Mouse (Mus musculus): ENCODE measurements around the gene Myh8.

Myh8 gene

DNA sequence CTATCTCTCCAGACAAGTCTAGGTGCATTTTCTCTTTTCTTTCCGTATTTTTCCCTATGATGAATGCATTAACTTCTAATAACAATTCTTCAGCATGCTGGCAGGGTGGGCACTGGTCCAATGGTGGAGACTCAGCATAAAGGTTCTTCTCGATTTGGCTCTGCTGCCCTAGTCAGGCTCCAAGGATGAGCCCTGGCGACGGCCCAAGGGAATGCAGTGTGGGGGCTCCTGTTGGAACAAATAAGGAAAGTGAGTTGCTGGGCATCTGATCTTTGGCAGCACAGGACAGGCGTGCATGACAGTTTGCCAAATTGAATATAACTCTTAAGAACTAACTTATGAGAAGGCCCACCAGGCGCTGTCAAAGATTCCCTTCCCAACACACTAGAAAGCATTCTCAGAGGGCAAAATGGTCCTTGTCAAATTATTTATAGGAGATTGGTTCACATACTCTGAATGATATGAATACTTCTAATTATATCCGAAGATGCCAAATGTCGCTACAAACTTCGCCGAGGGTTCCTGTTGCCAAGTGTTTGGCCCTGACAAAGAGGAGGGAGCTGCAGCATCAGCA is at the start of gene Myh8:
Gene Myh8, plus strand, starts transcription at position 524 of the 574 bp plus-strand sequence.
- DNase-seq (ENCODE audit: low spot score in 2 of 2) = peak in 1 of 2 experiments; percentile 48

DNA sequence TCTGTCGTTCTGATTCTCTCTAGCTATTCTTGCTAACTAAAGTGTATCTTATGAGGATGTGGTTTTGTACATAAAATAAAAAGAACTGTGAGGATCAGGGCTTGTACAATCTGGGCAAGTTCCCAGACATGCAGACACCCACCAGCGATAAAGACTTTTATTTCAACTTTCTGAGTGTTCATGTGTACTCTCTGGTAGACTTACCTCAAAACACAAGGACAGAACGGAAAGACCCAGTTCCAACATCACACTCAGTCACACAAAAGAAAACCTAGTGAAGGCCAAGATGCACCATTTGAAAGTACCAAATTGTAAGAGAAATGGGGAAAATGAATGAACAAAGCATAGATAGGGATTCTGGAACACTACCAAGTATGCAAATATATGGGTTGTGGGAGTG is 48.2 kb upstream of the Myh8 start:
- DNase-seq (ENCODE audit: low spot score in 2 of 2) = no peak

DNA sequence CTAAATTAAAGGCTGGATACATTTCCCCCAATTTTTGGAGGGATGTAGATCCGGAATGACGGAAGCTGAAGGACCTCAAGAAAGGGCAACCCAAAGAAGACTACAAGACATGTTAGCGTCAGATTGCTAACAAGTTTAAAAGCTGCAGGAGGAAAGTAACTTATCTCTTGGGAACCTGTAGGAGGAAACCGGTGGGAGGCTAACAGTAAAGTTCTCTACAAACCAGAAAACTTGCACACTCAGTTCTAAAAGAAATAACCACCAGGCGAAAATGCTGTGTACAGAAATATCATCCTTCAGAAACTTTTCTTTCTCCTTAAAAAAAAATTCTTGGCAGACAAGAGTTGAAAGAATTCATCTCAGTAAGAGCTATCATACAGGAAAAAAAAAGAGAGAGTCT is 47.8 kb upstream of the Myh8 start:
- DNase-seq (ENCODE audit: low spot score in 2 of 2) = no peak

DNA sequence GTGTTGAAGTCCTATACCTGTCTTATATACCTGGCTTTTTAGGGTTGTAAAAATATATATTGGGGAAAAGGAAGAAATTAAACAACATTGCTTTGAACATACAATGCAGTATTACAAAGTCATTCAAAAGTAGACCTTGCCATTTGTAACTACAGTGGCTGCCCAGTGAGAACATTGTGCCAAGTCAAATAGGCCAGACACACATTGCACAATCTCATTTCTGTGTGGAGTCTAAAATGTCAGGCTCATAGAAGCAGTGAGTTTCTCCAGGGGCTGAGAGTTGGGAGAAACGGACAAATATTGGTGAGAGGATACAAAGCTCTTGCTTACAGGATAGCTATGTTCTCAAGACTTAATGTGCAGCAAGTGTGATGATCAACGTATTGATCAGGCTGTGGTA is 47.0 kb upstream of the Myh8 start:
- no peak for DNase-seq (ENCODE audit: low spot score in 2 of 2)

DNA sequence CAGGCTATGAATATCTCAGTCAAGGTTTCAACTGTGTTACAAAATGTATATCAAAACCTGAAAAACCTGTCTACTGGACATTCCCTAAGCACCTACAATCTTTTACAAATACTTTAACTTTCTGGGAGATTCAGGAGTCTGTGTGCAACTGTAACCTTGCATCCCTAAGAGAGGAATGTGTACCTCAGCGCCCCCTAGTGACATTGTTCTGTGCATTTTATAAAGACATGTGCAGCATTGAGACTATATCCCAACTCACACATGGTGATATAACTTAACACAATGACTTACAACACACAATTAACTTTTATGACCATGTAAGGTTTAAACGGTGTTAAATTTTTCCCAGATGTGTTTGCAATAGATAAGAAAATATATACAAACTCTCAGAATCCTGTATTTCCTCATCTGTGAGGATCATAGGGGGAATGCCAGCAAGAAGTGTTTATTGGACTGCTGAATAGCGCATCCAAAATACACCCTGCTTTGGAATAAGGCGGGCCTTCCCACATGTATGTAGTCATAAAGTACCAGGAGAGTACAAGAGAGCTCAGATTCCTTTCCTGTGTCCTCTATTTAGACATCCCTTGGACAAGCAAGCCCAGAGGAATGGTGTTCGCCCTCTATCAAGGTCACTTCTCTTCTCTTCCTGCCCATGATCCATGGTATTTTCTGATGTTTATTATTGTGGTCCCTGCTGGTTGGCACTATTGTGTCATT is 41.1 kb upstream of the Myh8 start:
- DNase-seq (ENCODE audit: low spot score in 2 of 2) = no peak

DNA sequence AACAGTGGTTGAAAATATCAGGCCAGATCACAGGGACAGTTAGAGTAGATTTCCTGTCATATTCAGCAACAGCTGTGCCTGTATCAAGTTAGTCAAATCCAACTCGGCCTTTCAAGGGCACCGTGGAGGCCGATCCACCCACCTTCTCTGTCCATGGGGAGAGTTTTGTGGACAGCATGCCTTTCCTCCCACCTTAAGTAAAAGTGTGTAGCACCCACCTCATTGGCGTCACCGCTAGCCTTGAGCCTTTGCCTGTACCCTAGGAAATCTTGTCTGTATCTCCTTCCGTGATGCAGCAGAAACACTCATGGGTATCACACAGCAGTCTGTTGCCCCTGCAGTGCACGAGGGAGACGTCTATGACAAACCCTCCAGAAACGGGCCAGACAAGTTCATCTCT is 40.1 kb upstream of the Myh8 start:
- DNase-seq (ENCODE audit: low spot score in 2 of 2) = no peak

DNA sequence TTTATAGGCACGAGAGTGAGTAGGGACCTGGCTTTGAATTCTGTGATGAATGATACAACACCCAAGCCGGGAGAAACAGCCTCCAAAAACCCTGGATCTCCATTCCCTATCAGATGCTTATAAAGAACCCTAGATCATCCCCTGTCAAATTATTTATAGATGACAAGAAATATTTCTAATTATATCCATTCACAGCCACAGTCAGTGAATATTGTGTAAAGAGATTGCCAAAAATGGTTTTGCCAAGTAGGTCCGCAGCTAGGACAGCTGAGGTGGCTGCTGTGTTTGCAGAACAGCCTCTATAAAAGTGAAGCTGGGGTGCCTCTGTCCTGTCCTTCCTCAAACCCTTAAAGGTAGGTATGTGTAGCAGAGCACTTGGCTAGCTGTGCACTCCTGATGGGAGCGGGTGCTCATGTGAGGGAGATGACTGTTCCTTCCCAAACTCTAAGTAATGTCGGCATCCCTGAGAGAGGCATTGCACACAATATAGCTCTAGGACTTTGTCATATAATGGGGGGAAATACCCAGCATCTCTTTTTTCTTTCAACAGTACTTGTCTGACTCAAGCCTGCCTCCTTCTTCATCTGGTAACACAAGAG is 39.3 kb upstream of the Myh8 start, which contains the start of gene Myh4:
Gene Myh4, plus strand, starts transcription at position 549 of the 599 bp plus-strand sequence.
- DNase-seq (ENCODE audit: low spot score in 2 of 2) = no peak

DNA sequence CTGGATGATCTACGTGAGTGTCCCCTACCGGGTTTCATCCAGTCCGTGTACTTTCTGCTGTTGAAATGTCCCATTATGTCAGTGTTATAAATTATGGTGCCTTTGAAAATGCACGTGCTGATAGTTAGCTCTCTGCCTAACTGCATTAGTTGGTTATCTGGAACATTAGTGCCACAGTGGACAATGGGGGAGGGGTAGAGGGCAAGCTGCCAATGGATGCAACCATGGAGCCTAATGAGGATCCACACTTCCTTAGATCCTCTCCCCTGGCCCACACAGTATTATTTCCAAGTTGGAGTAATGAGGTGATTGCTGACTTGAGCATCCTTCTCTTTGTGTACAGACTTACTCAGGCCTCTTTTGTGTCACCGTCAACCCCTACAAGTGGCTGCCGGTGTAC is 35.9 kb upstream of the Myh8 start:
- DNase-seq (ENCODE audit: low spot score in 2 of 2) = no peak

DNA sequence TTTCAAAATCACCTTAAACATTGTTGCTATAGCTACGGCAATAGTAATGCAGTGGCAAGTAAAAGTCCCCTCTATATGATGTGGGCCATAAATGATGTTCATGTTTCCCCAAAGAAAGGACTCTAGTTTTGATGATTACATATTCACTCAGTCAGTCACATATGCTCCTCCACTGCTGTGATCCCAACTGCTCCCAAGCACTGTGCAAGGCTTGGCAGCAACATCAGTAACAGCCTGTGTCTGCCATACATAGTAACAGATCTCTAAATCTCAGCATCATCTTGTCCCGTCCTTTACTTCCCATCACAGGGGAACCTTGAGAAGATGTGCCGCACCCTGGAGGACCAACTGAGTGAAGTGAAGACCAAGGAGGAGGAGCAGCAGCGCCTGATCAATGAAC is 23.2 kb upstream of the Myh8 start:
- DNase-seq (ENCODE audit: low spot score in 2 of 2) = no peak

DNA sequence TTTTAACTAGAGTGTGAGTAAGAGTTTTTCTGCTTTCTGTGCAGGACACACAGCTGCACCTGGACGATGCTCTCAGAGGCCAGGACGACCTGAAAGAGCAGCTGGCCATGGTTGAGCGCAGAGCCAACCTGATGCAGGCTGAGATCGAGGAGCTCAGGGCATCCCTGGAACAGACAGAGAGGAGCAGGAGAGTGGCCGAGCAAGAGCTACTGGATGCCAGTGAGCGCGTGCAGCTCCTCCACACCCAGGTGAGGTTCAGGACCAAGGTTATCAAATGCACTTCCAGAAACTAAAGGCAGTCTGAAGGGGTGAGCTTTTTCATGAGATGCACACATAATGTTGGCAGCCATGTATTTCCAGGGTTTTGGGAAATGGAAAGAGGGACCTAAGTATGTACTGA is 19.9 kb upstream of the Myh8 start:
- DNase-seq (ENCODE audit: low spot score in 2 of 2) = no peak

DNA sequence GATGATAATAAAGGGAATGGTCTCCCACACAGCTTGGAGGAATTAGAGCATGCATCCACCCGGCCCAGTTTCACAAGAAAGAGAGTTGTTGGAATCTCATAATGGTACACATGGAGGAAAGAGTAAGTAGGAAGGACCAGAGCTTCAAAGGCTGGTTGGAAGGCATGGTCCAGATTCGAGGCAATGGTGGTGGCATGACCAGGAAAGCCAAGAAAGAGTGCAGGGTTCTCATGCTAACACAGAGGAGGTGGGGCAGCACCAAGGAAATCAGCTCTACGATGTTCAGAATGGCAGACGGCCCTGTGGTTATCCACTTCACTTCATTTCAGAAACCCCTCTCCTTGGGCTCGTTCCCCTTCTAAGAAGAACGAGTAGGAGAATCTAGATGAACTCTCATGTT is 16.0 kb upstream of the Myh8 start:
- no peak for DNase-seq (ENCODE audit: low spot score in 2 of 2)

DNA sequence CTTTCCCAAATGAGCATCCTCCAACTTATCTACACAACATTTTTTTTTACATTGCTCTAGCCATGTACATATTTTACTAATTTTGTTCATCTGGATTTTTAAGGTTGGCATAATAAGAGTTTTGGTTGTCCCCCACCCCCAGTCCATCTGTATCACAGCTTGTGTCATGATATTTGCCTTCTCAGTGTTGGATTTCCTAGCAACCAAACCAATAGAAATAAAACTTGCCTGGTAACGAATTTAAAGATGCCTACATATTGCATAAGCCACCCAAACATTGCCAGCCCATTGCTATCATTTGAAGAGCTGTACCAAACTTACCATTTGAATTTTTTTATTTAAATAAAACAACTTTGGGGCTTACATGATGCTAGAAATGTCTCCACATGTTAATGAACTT is 16.5 kb downstream of the Myh8 start:
- no peak for DNase-seq (ENCODE audit: low spot score in 2 of 2)

DNA sequence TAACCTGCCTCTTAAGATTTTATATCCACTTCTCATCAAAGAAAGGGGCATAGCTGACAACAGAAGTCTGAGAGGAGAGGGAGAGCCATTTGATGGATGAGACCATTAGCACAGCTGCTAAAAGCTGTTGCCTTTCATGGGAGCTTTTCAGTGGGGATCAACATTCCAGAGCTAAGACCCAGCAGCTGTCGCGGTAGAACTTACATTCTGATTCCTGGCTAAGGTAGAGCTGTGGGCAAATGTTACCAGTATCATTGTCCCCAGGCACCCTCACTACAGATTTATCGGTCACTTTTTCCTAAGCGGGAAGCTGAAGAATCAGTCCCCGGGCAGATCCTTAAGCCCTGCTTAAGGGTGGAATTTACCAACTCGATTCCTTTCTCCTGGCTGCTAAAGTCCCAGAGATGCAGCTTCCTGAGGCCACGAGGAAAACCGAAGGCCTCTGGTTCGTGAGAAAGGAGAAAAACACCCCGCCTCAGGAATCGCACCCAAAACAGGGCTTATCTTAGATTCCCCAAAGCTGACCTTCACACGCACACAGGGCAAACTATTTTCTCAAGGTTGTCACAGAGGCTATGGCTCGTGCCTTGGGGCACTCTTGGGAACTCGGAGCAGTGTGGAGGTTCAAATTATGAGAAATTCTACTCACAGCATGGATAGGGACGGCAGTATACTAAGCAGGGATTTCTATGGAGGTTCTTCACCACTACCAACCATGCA is 37.0 kb downstream of the Myh8 start:
- no peak for DNase-seq (ENCODE audit: low spot score in 2 of 2)

DNA sequence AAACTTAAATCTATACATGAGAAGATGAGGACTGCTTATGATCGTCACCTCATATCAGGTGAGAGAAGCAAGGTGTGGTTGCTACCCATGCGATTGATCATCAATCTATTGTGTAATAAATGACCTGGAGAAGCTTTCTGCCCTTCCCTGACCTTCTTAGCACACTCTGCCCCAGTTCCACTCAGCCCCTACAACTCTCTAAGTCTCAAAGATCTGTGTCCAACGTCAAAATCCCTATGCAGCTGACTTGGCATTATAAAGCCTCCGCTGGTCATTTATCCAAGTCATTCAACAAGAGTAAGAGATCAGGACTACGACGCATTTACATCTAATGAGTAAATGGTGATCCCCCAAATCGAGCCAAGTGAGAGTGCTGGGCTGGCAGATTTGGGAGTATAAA is 44.4 kb downstream of the Myh8 start, which contains the start of gene Myh13:
Gene Myh13, plus strand, starts transcription at position 301 of the 400 bp plus-strand sequence.
- DNase-seq (ENCODE audit: low spot score in 2 of 2) = no peak

DNA sequence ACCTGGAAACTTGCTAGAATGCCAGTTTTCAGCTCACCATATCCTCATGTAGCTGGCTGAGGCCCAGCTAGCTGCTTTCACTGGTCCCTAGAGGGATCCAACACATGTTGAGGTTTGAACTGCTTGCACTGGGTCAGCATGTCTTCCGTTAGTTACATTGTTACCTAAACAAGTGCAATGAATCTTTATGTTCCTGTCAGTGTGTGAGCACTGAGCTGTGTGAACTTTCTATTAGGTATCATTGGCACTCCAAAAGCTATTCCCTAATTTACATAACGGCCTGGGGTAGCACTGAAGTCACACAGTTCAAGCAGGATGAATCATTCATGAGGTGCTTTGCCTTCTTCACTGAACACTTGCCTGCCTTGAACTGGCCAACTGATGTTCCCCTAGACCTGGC is 49.6 kb downstream of the Myh8 start:
- no peak for DNase-seq (ENCODE audit: low spot score in 2 of 2)

DNA sequence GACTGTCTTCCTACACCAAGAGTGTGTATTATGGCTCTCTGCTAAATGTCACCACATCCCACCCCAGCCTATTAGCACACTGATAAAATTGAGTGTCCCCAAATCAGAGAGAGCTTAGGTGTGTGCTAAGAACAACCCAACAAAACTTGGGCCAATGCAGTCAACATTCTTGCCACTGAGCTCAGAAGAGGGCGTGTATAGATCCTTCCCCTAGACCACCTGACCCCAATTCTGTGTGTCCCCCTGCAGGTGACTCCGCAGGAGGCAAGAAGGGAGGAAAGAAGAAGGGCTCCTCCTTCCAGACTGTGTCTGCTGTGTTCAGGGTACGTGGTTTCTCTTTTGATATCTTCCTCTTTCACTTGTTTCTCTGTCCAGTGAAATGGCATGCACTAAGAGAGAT is 67.6 kb downstream of the Myh8 start:
- DNase-seq (ENCODE audit: low spot score in 2 of 2) = no peak

DNA sequence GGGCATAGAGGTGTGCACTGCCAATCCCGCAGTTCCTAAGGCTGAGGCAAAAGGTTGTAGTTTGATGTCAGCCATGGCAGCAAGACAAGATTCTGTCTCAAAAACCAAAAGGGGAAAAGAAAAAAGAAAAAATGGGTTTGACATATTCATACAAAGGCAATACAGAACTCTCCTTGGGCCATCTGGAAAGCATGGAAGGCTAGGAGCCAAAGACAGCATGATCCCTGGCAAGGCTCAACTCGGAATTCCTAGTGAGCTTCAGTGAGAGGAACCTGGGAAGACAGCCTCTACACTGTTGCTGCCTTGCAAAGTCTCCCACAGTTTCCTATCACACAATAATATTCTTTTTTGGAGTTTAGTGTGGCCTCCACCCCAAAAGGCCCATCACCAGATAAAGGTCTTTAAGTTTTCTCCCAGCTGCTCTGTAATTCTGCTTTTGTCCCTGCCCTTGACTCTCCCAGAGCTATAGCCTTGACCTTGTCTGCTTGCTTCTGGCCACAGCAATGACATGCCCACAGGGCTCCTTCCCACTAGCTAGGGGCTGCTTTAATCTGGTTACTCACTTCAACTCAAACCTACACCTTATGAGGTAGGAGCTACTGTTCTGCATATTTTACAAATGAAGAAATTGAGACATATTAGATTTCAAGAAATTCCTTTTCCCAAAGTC is 68.4 kb downstream of the Myh8 start:
- no peak for DNase-seq (ENCODE audit: low spot score in 2 of 2)

DNA sequence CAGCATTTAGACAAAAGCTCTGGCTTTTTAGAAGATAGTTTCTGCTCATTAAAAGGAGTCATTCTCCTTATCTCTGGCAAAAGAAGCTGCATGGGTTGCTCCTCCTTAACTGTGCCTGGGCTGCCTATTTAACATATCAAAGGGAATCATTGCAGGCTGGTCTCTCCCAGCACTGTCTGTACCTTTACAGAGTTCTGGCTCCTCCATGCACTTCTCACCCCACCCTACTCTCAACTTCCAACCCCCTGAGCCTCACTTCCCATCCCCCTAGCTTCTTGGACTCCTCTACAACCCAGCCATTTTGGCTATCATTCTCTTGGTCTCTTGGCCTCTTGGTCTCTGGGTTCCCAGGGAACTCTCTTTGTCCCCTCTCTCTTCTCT is 68.9 kb downstream of the Myh8 start:
- DNase-seq (ENCODE audit: low spot score in 2 of 2) = no peak

DNA sequence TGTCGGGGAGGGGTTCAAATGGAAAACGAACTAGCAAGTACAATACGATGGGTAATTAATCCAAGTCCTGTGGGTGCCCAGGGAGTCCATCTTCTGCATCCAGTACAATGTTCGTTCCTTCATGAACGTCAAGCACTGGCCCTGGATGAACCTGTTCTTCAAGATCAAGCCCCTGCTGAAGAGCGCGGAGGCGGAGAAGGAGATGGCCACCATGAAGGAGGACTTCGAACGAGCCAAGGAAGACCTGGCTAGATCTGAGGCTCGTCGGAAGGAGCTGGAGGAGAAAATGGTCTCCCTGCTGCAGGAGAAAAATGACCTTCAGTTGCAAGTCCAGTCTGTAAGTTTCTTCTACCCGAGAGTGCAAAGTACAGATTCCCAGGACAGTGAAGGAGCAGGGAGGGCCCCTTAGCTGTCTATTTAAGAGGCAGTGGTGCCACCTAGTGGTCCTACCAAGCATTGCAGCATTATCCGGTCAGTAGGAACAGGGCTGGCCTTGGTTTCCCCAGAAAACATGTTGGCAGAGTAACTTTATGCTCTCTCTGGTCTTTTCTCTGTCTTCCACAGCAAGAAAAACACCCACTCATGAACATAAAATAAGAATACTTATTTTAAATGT is 73.3 kb downstream of the Myh8 start:
- peak; percentile 51 to 75 for DNase-seq (ENCODE audit: low spot score in 2 of 2)

DNA sequence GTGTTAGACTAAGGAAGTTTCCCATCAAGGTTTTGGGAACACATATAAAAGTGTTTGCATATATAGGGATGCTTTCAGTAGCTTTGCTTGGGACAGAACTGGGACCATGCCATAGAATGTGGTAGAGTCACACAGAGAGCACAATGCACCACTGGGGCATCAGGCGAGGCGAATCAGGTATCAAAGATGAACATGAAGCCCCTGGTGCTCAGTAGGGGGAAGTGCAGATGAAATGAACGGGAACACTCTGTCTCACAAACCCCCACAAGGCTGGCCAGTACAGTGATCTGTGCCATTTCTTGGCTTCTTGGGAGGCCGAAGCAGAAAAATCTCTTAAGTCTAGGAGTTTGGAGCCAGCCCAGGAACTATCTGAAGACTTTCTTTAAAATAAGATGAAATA is 76.1 kb downstream of the Myh8 start:
- no peak for DNase-seq (ENCODE audit: low spot score in 2 of 2)

DNA sequence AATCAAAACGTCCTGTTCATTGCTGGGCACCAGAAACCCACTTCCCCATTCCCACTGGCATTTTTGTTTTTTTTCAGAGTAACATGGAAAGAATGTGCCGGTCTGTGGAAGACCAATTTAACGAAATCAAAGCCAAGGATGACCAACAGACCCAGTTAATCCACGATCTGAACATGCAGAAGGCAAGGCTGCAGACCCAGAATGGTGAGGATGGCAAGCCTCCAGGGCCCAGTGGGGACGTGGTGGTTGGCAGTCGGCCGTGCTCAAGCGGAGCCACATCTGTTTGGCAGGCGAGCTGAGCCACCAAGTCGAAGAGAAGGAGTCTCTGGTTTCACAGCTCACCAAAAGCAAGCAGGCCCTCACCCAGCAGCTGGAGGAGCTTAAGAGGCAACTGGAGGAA is 81.1 kb downstream of the Myh8 start:
- no peak for DNase-seq (ENCODE audit: low spot score in 2 of 2)

Data from urinary bladder, postnatal 4 days (tissue).